Mouse (Mus musculus) stomach, embryonic 14.5 days (tissue): ENCODE data around the gene Hspb6. TPM values are rescaled to one million over a fixed set of nuclear protein-coding genes. Genes with fewer than 3 reads are reported as not detected.

Experiments
- ATAC-seq: fragments of 200-750 bp; cut with Nextera tagmentation; 2 replicates; pipeline ENCODE4 v1.8.0; 2017; ENCODE audit warnings: low read depth, moderate TSS enrichment; ENCODE audit not compliant: insufficient number of reproducible peaks, insufficient read depth, low FRiP score
- H3K27ac ChIP-seq: fragments of 300-500 bp; sonication (generic); 2 replicates; pipeline ENCODE4 v1.5.1; 2014; ENCODE audit warnings: mild to moderate bottlenecking, low read length, moderate library complexity, mixed read lengths
- H3K27me3 ChIP-seq: fragments of 300-500 bp; sonication (generic); 2 replicates; pipeline ENCODE4 v1.6.1; 2014; ENCODE audit warnings: low read length, control low read depth, mixed read lengths; ENCODE audit not compliant: control insufficient read depth, insufficient read depth
- H3K36me3 ChIP-seq: fragments of 300-500 bp; sonication (generic); 2 replicates; pipeline ENCODE4 v1.6.1; 2014; ENCODE audit warnings: mild to moderate bottlenecking, control low read depth, low read length, moderate library complexity, mixed read lengths; ENCODE audit not compliant: control insufficient read depth, insufficient read depth
- H3K4me1 ChIP-seq: fragments of 300-500 bp; sonication (generic); 2 replicates; pipeline ENCODE4 v1.6.1; 2014; ENCODE audit warnings: low read length, control low read depth, mixed read lengths; ENCODE audit not compliant: control insufficient read depth, insufficient read depth
- H3K4me2 ChIP-seq: fragments of 300-500 bp; sonication (generic); replicated peaks from 2 replicates; pipeline ENCODE4 v1.6.1; 2014; ENCODE audit warnings: low read depth, low read length, control low read depth
- H3K4me3 ChIP-seq: fragments of 300-500 bp; sonication (generic); 2 replicates; pipeline ENCODE4 v1.5.1; 2014; ENCODE audit warnings: low read depth, low read length, control low read depth
- H3K9ac ChIP-seq: fragments of 300-500 bp; sonication (generic); replicated peaks from 2 replicates; pipeline ENCODE4 v1.6.1; 2014; ENCODE audit warnings: low read depth, mild to moderate bottlenecking, control low read depth, low read length, moderate library complexity, mixed read lengths
- H3K9me3 ChIP-seq: fragments of 300-500 bp; sonication (generic); 2 replicates; pipeline ENCODE4 v1.6.1; 2016; ENCODE audit warnings: low read depth, low read length, control low read depth; ENCODE audit not compliant: control insufficient read depth
- WGBS: fragments of 180-500 bp; shearing (Covaris S2); extraction: QIAGEN DNeasy Blood & Tissue Kit; methylation state at CpG from one replicate; pipeline ENCODE4 v1.1.7; 2014; 5-methylcytosine and 5-hydroxymethylcytosine counted together
- polyA plus RNA-seq: library from polyadenylated mRNA; unstranded; fragments of >200 nt; fragmentation: Nextera tagmentation; extraction: Ambion mirVana; gene quantifications from 2 replicates; pipeline ENCODE4 v1.2.1, GENCODE M21; 2014

Hspb6 gene
- polyA plus RNA-seq, 1 experiment from 2014 or later: 47.3 TPM

GRCm38 (mm10) chr7:30564970-30565571 lies 13.1 kb downstream of the Hspb6 start, which contains the start of gene Igflr1:
Gene Igflr1 (plus strand): TSS chr7:30565427.
- Histone ChIP-seq H3K27me3 (no peaks in the 10 kb centered on the region), H3K9ac (no peak within 1 kb of the TSS), H3K9me3 (no peaks in the 10 kb centered on the region), H3K4me2 (no peak within 1 kb of the TSS), H3K4me1 (no peaks in the 10 kb centered on the region), H3K27ac (no peak within 1 kb of the TSS), H3K4me3 (0 out of 2 replicates have a peak within 1 kb of the TSS, but pooled peaks have one; percentile 59), H3K36me3 (peaks cover 35% of the 10 kb centered on the region)
- no peak for ATAC-seq
- WGBS: 95% methylated on average over 12 of the region's 12 CpGs

- ATAC-seq: no peak
- no peak overlapping the region for H3K9ac ChIP-seq
- no peaks in the 10 kb centered on the region for H3K9me3 ChIP-seq
- H3K4me1 ChIP-seq: no peaks in the 10 kb centered on the region
- WGBS: 80% methylated on average over 9 of the region's 9 CpGs
- H3K4me2 ChIP-seq: no peak overlapping the region
- no peaks in the 10 kb centered on the region for H3K27me3 ChIP-seq
- H3K36me3 ChIP-seq: peaks cover 45% of the 10 kb centered on the region
- no peak overlapping the region for H3K4me3 ChIP-seq
- no peak overlapping the region for H3K27ac ChIP-seq
Measured at GRCm38 (mm10) chr7:30566033-30566432, 14.1 kb downstream of the Hspb6 start.

- 88% methylated on average over 11 of the region's 11 CpGs for WGBS
- H3K4me2 ChIP-seq: no peak overlapping the region
- peaks cover 58% of the 10 kb centered on the region for H3K36me3 ChIP-seq
Measured at GRCm38 (mm10) chr7:30567555-30567954, 15.6 kb downstream of the Hspb6 start.

GRCm38 (mm10) chr7:30572389-30572788 lies 20.4 kb downstream of the Hspb6 start:
- Histone ChIP-seq H3K36me3 (peaks cover 91% of the 10 kb centered on the region), H3K4me2 (no peak overlapping the region), H3K4me1 (no peaks in the 10 kb centered on the region), H3K9ac (no peak overlapping the region), H3K27me3 (no peaks in the 10 kb centered on the region), H3K4me3 (no peak overlapping the region), H3K27ac (no peak overlapping the region), H3K9me3 (no peaks in the 10 kb centered on the region)
- no peak for ATAC-seq
- 88% methylated on average over 5 of the region's 5 CpGs for WGBS

More at GRCm38 (mm10) chr7:30567555-30567954, 15.6 kb downstream of the Hspb6 start:
- H3K27me3 ChIP-seq: no peaks in the 10 kb centered on the region
- ATAC-seq: no peak
- H3K4me1 ChIP-seq: no peaks in the 10 kb centered on the region
- no peaks in the 10 kb centered on the region for H3K9me3 ChIP-seq
- no peak overlapping the region for H3K9ac ChIP-seq
- no peak overlapping the region for H3K27ac ChIP-seq
- H3K4me3 ChIP-seq: no peak overlapping the region

DNA sequence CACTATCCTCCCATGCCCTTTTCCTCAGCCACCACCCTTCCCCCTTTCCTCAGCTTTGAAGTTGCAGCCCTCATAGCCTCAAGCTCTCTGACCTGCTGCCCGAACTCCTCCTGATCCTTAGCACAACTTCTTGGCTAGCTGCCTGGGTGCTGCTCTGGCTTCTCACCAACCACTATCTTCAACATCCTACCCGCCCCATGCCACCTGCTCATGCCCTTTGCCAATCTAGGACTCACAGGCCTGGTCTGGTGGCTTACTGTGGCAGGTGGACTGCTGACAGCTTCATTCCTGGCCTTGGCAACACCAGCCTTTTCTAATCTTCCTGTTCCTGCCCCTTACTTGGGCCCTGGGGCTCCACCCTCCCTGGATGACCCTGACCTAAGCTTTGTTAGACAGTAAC lies 21.0 kb downstream of the Hspb6 start:
- H3K4me3 ChIP-seq: no peak overlapping the region
- no peaks in the 10 kb centered on the region for H3K4me1 ChIP-seq
- H3K9me3 ChIP-seq: no peaks in the 10 kb centered on the region
- no peak overlapping the region for H3K9ac ChIP-seq
- peaks cover 97% of the 10 kb centered on the region for H3K36me3 ChIP-seq
- no peak overlapping the region for H3K27ac ChIP-seq
- H3K27me3 ChIP-seq: no peaks in the 10 kb centered on the region
- no peak for ATAC-seq
- WGBS: 83% methylated on average over 2 of the region's 2 CpGs
- no peak overlapping the region for H3K4me2 ChIP-seq

DNA sequence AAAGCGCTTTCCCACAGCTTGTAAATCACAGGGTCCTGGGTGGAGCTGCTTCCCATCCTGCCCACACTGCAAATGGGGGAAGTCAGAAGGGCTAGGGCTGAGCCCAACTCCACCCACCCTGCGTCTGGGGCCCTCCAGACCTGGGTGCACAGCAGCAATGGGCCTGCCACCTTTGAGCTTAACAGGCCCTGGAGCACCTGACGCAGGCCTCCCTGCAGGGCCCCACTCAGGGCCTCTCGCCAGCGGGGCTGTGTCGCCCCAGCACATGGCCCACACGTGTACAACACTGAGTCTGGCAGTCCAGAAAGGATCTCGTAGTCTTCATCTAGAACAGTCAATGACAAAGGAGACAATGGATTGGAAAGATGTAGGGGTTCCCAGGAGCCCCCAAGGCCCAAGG lies 28.0 kb downstream of the Hspb6 start:
- 93% methylated on average over 8 of the region's 8 CpGs for WGBS
- no peak overlapping the region for H3K4me2 ChIP-seq
- ATAC-seq: no peak

GRCm38 (mm10) chr7:30581547-30581946 lies 29.6 kb downstream of the Hspb6 start:
- peaks cover 97% of the 10 kb centered on the region for H3K36me3 ChIP-seq
- WGBS: 96% methylated on average over 16 of the region's 16 CpGs
- no peaks in the 10 kb centered on the region for H3K9me3 ChIP-seq
- no peak for ATAC-seq
- no peak overlapping the region for H3K4me3 ChIP-seq
- no peak overlapping the region for H3K27ac ChIP-seq
- H3K27me3 ChIP-seq: no peaks in the 10 kb centered on the region
- peaks cover 2% of the 10 kb centered on the region; the same call in 1 of the 2 replicates for H3K4me1 ChIP-seq
- H3K9ac ChIP-seq: no peak overlapping the region
- no peak overlapping the region for H3K4me2 ChIP-seq

More for the DNA sequence above, 28.0 kb downstream of the Hspb6 start:
- Histone ChIP-seq H3K9me3 (no peaks in the 10 kb centered on the region), H3K27ac (no peak overlapping the region), H3K27me3 (no peaks in the 10 kb centered on the region), H3K36me3 (peaks cover 97% of the 10 kb centered on the region), H3K4me3 (no peak overlapping the region), H3K9ac (no peak overlapping the region), H3K4me1 (no peaks in the 10 kb centered on the region)

DNA sequence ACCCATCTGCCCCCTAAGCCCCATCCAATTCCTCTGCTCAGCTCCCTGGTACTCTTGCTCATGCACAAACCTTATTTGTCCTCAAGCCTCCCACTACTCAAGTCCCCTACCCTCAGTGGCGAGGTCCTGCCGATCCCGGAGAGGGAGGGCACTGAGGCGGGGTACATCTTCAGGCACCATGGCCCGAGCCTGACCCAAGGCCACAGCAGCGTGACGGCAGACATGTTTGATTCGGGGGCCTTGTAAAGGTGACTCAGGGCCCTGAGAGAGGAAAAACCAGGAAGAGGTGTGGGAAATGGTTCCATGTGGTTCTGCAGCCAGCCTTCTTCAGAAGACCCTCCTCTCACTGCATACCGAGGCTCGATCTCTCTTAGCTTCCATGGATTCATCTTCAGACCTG lies 32.4 kb downstream of the Hspb6 start:
- no peak overlapping the region for H3K9ac ChIP-seq

DNA sequence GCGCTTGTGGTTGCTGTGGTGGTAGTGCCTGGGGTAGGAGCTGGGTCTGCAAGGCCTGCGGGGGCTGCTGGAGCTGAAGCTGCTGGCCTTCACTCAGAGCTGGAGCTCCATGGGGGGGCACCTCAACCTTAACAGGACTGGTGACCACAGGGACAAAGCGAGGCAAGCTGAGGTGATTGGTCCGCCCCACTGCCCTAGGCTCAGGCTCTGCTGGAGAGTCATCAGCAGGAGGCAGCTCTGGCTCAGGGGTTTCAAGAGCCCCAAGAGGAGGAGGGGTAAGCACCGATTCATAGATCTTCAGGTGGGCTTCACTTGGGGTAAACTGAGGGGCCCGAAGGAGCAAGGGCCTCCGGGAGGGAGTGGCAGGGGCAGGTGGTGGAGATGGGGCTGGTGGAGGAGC lies 33.2 kb downstream of the Hspb6 start:
- Histone ChIP-seq H3K4me3 (no peak overlapping the region), H3K4me1 (peaks cover 17% of the 10 kb centered on the region; the same call in 1 of the 2 replicates), H3K4me2 (no peak overlapping the region), H3K36me3 (peaks cover 63% of the 10 kb centered on the region), H3K9me3 (no peaks in the 10 kb centered on the region), H3K27ac (no peak overlapping the region), H3K9ac (no peak overlapping the region), H3K27me3 (no peaks in the 10 kb centered on the region)
- no peak for ATAC-seq
- WGBS: 93% methylated on average over 7 of the region's 7 CpGs

More for the DNA sequence above, 32.4 kb downstream of the Hspb6 start:
- Histone ChIP-seq H3K27ac (no peak overlapping the region), H3K4me3 (no peak overlapping the region), H3K27me3 (no peaks in the 10 kb centered on the region), H3K36me3 (peaks cover 71% of the 10 kb centered on the region), H3K4me2 (no peak overlapping the region), H3K4me1 (peaks cover 12% of the 10 kb centered on the region; the same call in 1 of the 2 replicates), H3K9me3 (no peaks in the 10 kb centered on the region)
- 93% methylated on average over 10 of the region's 10 CpGs for WGBS
- ATAC-seq: no peak
